Mouse (Mus musculus): ENCODE data around the gene Tmem30c. TPM values are rescaled to one million over a fixed set of nuclear protein-coding genes. Genes with fewer than 3 reads are reported as not detected.
"Not testable (repeated sequence)": the region's sequence is repeated elsewhere in the genome, so short reads cannot be mapped to it uniquely, and the experiment has no call there.

Gene Tmem30c
- polyA plus RNA-seq, 1 experiment from 2014 or later: not detected

- Histone ChIP-seq H3K9me3 (replicated peaks; ENCODE audit: control insufficient read depth, low read length) (no peaks in the 10 kb centered on the region), H3K9ac (ENCODE audit: low read depth, low read length) (no peak overlapping the region), H3K27ac (ENCODE audit: low read length) (no peak overlapping the region), H3K4me1 (ENCODE audit: control insufficient read depth, low read depth, low read length) (no peaks in the 10 kb centered on the region), H3K27me3 (ENCODE audit: control insufficient read depth, insufficient read depth, low read depth, low read length) (no peaks in the 10 kb centered on the region), H3K36me3 (ENCODE audit: control insufficient read depth, insufficient read depth) (no peaks in the 10 kb centered on the region), H3K4me2 (ENCODE audit: low read depth, low read length) (no peak overlapping the region), H3K4me3 (ENCODE audit: low read depth, low read length) (no peak overlapping the region)
- WGBS (ENCODE audit: insufficient replicate concordance): 77% methylated on average over 4 of the region's 4 CpGs
- no peak for ATAC-seq (ENCODE audit: low read depth)
Observed at GRCm38 (mm10) chr16:57247464-57247863, 45.2 kb downstream of the Tmem30c start.

DNA sequence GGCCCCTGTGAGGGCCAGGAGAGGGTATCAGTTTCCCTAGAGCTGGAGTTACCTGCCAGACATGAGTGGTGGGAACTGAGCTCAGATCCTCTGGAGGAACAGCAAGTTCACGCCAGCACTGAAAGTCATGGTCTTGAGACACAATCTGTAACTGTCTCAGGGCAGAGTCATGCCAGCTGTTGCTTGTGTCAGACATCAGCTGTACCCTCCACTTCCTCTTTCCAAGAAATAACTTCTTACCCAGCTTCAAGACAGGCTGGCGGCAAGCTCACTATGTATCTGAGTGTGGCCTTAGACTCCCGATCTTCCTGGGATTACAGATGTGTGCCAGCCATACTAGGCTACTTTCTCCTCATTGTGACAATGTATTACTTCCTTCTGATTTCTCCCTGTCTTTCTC is 46.1 kb downstream of the Tmem30c start:
- Histone ChIP-seq H3K36me3 (ENCODE audit: control insufficient read depth, insufficient read depth) (no peaks in the 10 kb centered on the region), H3K9me3 (replicated peaks; ENCODE audit: control insufficient read depth, low read length) (no peaks in the 10 kb centered on the region), H3K4me2 (ENCODE audit: low read depth, low read length) (no peak overlapping the region), H3K4me3 (ENCODE audit: low read depth, low read length) (no peak overlapping the region), H3K27ac (ENCODE audit: low read length) (no peak overlapping the region), H3K9ac (ENCODE audit: low read depth, low read length) (no peak overlapping the region), H3K4me1 (ENCODE audit: control insufficient read depth, low read depth, low read length) (no peaks in the 10 kb centered on the region), H3K27me3 (ENCODE audit: control insufficient read depth, insufficient read depth, low read depth, low read length) (no peaks in the 10 kb centered on the region)
- ATAC-seq (ENCODE audit: low read depth): no peak
- WGBS (ENCODE audit: insufficient replicate concordance): 9% methylated on average over 3 of the region's 3 CpGs

DNA sequence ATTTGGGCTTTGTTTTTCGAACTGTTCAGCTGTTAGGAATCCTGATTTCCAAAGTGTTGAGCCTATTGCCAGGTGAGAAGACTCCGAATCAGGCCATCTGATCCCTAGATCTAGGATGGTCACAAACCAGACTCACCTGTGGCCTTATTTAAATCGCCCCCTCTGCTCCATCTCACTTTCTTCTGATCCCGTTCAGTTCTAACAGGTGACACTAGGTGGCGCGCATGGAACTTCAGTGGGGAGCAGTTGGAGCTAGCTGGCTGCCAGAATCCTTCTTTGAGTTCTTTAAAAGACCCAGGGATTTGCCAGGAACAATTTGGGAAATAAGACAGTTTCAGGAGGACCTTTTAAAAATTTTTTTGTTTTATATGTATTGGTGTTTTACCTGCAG is 48.8 kb downstream of the Tmem30c start:
- WGBS (ENCODE audit: insufficient replicate concordance): 5% methylated on average over 6 of the region's 6 CpGs
- H3K9ac ChIP-seq (ENCODE audit: low read depth, low read length): no peak overlapping the region
- H3K4me3 ChIP-seq (ENCODE audit: low read depth, low read length): no peak overlapping the region
- no peaks in the 10 kb centered on the region for H3K4me1 ChIP-seq (ENCODE audit: control insufficient read depth, low read depth, low read length)
- H3K9me3 ChIP-seq (replicated peaks; ENCODE audit: control insufficient read depth, low read length): no peaks in the 10 kb centered on the region
- no peak overlapping the region for H3K4me2 ChIP-seq (ENCODE audit: low read depth, low read length)
- ATAC-seq (ENCODE audit: low read depth): no peak
- H3K27me3 ChIP-seq (ENCODE audit: control insufficient read depth, insufficient read depth, low read depth, low read length): no peaks in the 10 kb centered on the region
- H3K27ac ChIP-seq (ENCODE audit: low read length): no peak overlapping the region
- H3K36me3 ChIP-seq (ENCODE audit: control insufficient read depth, insufficient read depth): no peaks in the 10 kb centered on the region

DNA sequence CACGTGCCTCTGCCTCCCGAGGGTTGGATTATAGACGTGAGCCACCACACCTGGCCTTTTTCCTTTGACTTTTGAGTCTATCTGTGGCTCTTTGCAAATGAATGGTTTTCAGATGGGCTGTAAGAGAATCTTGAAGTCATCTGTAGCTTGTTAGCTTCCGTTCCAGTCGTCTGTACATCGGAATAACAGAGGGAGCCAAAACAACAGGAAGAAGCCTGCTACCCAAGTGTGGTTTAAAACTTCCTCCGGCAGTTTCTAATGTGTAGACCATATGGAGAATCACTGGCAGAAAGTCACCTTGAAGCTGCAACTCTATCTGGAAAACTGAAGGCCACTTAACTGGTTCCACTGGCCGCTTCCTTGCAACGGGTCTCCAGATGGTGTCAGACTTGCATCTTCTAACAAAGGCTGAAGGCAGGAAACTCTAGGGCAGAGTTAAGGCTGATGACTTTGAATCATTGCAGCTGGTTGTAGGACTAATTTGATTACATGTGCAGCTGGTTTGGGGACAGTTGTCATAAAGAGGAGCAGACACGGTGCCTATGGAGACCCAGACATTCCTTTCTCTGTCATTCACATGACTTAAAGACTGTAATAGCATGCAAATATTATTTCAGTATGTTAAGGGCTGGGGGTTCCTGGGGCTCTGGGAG is 49.3 kb downstream of the Tmem30c start:
- 24% methylated on average over 10 of the region's 10 CpGs for WGBS (ENCODE audit: insufficient replicate concordance)

DNA sequence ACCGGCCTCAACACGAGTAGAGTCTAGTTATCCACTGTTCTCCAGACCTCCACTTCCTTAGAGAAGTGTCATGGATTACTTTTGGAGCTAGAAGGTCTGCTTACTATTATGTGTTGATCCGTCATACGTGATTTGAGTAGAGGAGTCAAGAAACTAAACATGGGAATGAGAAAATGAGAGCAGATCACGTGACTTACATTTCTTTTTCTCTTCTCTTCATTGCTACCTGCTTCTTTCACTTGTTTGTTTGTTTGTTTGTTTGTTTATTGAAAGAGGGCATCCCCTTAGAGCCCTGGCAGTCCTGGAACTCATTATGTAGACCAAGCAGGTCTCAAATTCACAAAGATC is 49.8 kb downstream of the Tmem30c start:
- no peak overlapping the region for H3K4me3 ChIP-seq (ENCODE audit: low read depth, low read length)
- no peaks in the 10 kb centered on the region for H3K36me3 ChIP-seq (ENCODE audit: control insufficient read depth, insufficient read depth)
- H3K9ac ChIP-seq (ENCODE audit: low read depth, low read length): no peak overlapping the region
- no peak for ATAC-seq (ENCODE audit: low read depth)
- H3K4me1 ChIP-seq (ENCODE audit: control insufficient read depth, low read depth, low read length): no peaks in the 10 kb centered on the region
- WGBS (ENCODE audit: insufficient replicate concordance): 61% methylated on average over 5 of the region's 5 CpGs
- no peak overlapping the region for H3K27ac ChIP-seq (ENCODE audit: low read length)
- no peaks in the 10 kb centered on the region for H3K9me3 ChIP-seq (replicated peaks; ENCODE audit: control insufficient read depth, low read length)
- no peaks in the 10 kb centered on the region for H3K27me3 ChIP-seq (ENCODE audit: control insufficient read depth, insufficient read depth, low read depth, low read length)
- no peak overlapping the region for H3K4me2 ChIP-seq (ENCODE audit: low read depth, low read length)

More for the DNA sequence above, 49.3 kb downstream of the Tmem30c start:
- no peak overlapping the region for H3K4me3 ChIP-seq (ENCODE audit: low read depth, low read length)
- H3K4me1 ChIP-seq (ENCODE audit: control insufficient read depth, low read depth, low read length): no peaks in the 10 kb centered on the region
- no peak overlapping the region for H3K27ac ChIP-seq (ENCODE audit: low read length)
- H3K27me3 ChIP-seq (ENCODE audit: control insufficient read depth, insufficient read depth, low read depth, low read length): no peaks in the 10 kb centered on the region
- H3K9ac ChIP-seq (ENCODE audit: low read depth, low read length): no peak overlapping the region
- no peaks in the 10 kb centered on the region for H3K9me3 ChIP-seq (replicated peaks; ENCODE audit: control insufficient read depth, low read length)
- H3K4me2 ChIP-seq (ENCODE audit: low read depth, low read length): no peak overlapping the region
- no peak for ATAC-seq (ENCODE audit: low read depth)
- H3K36me3 ChIP-seq (ENCODE audit: control insufficient read depth, insufficient read depth): no peaks in the 10 kb centered on the region

- Histone ChIP-seq H3K4me3 (ENCODE audit: low read depth, low read length) (no peak overlapping the region), H3K36me3 (ENCODE audit: control insufficient read depth, insufficient read depth) (no peaks in the 10 kb centered on the region), H3K9me3 (replicated peaks; ENCODE audit: control insufficient read depth, low read length) (no peaks in the 10 kb centered on the region), H3K4me1 (ENCODE audit: control insufficient read depth, low read depth, low read length) (no peaks in the 10 kb centered on the region; the same call in 1 of the 2 replicates), H3K9ac (ENCODE audit: low read depth, low read length) (no peak overlapping the region), H3K27ac (ENCODE audit: low read length) (no peak overlapping the region), H3K4me2 (ENCODE audit: low read depth, low read length) (no peak overlapping the region), H3K27me3 (ENCODE audit: control insufficient read depth, insufficient read depth, low read depth, low read length) (no peaks in the 10 kb centered on the region)
- 52% methylated on average over 7 of the region's 7 CpGs for WGBS (ENCODE audit: insufficient replicate concordance)
- ATAC-seq (ENCODE audit: low read depth): no peak
Observed at GRCm38 (mm10) chr16:57235871-57236510, 56.7 kb downstream of the Tmem30c start.

DNA sequence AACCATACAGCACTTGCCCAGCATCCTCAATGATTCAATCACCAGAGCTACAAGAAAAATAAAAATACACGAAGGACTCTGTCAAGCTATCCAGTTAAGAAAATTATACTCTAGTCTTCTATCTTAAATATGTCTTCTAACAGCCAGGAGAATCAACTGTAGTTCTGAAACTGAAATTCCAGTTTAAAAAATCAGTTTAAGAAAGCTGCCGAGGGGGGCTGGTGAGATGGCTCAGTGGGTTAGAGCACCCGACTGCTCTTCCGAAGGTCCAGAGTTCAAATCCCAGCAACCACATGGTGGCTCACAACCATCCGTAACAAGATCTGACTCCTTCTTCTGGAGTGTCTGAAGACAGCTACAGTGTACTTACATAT is 60.7 kb downstream of the Tmem30c start:
- not testable (repeated sequence) for H3K9ac ChIP-seq (ENCODE audit: low read depth, low read length); H3K36me3 ChIP-seq (ENCODE audit: control insufficient read depth, insufficient read depth); H3K27ac ChIP-seq (ENCODE audit: low read length); H3K4me1 ChIP-seq (ENCODE audit: control insufficient read depth, low read depth, low read length); H3K27me3 ChIP-seq (ENCODE audit: control insufficient read depth, insufficient read depth, low read depth, low read length); ATAC-seq (ENCODE audit: low read depth); H3K9me3 ChIP-seq (replicated peaks; ENCODE audit: control insufficient read depth, low read length)
- 65% methylated on average over 4 of the region's 5 CpGs for WGBS (ENCODE audit: insufficient replicate concordance)
- Histone ChIP-seq H3K4me3 (ENCODE audit: low read depth, low read length) (peak overlapping the region; percentile 93; the same call in 1 of the 2 replicates), H3K4me2 (ENCODE audit: low read depth, low read length) (peak overlapping the region; percentile 79)

GRCm38 (mm10) chr16:57231089-57231936 is 61.4 kb downstream of the Tmem30c start, which contains the start of gene Tbc1d23:
Gene Tbc1d23 (minus strand): TSS chr16:57231504.
- ATAC-seq (ENCODE audit: low read depth): peak; percentile 97
- H3K9ac ChIP-seq (ENCODE audit: low read depth, low read length): peak within 1 kb of the TSS; percentile 84
- H3K4me3 ChIP-seq (ENCODE audit: low read depth, low read length): peak within 1 kb of the TSS; percentile 93
- H3K4me1 ChIP-seq (ENCODE audit: control insufficient read depth, low read depth, low read length): peaks cover 7% of the 10 kb centered on the region
- H3K27me3 ChIP-seq (ENCODE audit: control insufficient read depth, insufficient read depth, low read depth, low read length): no peaks in the 10 kb centered on the region
- H3K27ac ChIP-seq (ENCODE audit: low read length): peak within 1 kb of the TSS; percentile 85
- H3K36me3 ChIP-seq (ENCODE audit: control insufficient read depth, insufficient read depth): no peaks in the 10 kb centered on the region
- peak within 1 kb of the TSS; percentile 79 for H3K4me2 ChIP-seq (ENCODE audit: low read depth, low read length)
- H3K9me3 ChIP-seq (replicated peaks; ENCODE audit: control insufficient read depth, low read length): no peaks in the 10 kb centered on the region
- under 1% methylated on average over 42 of the region's 42 CpGs for WGBS (ENCODE audit: insufficient replicate concordance)

DNA sequence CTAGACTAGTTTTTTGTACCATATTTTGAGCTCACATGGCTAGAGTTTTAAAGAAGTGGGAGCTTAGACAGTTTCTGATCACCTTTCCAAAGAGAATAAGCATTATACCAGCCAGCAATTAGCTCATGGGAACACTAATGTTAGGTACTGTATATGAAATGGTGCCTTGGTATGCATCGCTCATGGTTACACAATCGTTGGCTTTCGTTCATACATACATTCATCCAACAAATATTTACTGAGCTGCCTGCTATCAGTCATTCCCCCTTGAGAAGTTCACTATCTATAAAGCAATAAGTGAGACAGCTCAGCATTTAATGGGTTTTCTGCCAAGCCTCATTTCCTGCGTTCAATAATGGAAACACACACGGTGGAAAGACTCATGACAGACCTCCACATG is 66.2 kb downstream of the Tmem30c start:
- H3K9ac ChIP-seq (ENCODE audit: low read depth, low read length): no peak overlapping the region
- H3K36me3 ChIP-seq (ENCODE audit: control insufficient read depth, insufficient read depth): no peaks in the 10 kb centered on the region
- peaks cover 7% of the 10 kb centered on the region for H3K4me1 ChIP-seq (ENCODE audit: control insufficient read depth, low read depth, low read length)
- H3K4me3 ChIP-seq (ENCODE audit: low read depth, low read length): no peak overlapping the region
- no peaks in the 10 kb centered on the region for H3K9me3 ChIP-seq (replicated peaks; ENCODE audit: control insufficient read depth, low read length)
- ATAC-seq (ENCODE audit: low read depth): no peak
- H3K4me2 ChIP-seq (ENCODE audit: low read depth, low read length): no peak overlapping the region
- H3K27ac ChIP-seq (ENCODE audit: low read length): no peak overlapping the region
- no peaks in the 10 kb centered on the region for H3K27me3 ChIP-seq (ENCODE audit: control insufficient read depth, insufficient read depth, low read depth, low read length)
- 76% methylated on average over 5 of the region's 5 CpGs for WGBS (ENCODE audit: insufficient replicate concordance)

Data from liver, embryonic 16.5 days (tissue).